Mouse (Mus musculus): ENCODE results near the gene Auts2. TPM values are rescaled to one million over a fixed set of nuclear protein-coding genes. Genes with fewer than 3 reads are reported as not detected.

The Auts2 gene
- polyA plus RNA-seq, 1 experiment from 2014 or later: 14.7 TPM

GRCm38 (mm10) chr5:132504893-132505292, 38.3 kb downstream of the Auts2 start:
- H3K27ac ChIP-seq (ENCODE audit: low read length): no peak overlapping the region
- no peaks in the 10 kb centered on the region for H3K36me3 ChIP-seq (ENCODE audit: control insufficient read depth, insufficient read depth, low read length)
- 75% methylated on average over 1 of the region's 1 CpGs for WGBS
- no peak overlapping the region for H3K4me3 ChIP-seq (ENCODE audit: low read length)
- peak; percentile 69 for ATAC-seq
- peaks cover 22% of the 10 kb centered on the region for H3K4me1 ChIP-seq (ENCODE audit: control insufficient read depth, insufficient read depth, low read length)
- H3K27me3 ChIP-seq (replicated peaks; ENCODE audit: control insufficient read depth, insufficient read depth, low read length): no peaks in the 10 kb centered on the region
- no peaks in the 10 kb centered on the region for H3K9me3 ChIP-seq (ENCODE audit: control insufficient read depth, low read length)
- H3K9ac ChIP-seq (ENCODE audit: low read depth, low read length): no peak overlapping the region
- no peak overlapping the region for H3K4me2 ChIP-seq (ENCODE audit: low read depth, low read length)

- no peaks in the 10 kb centered on the region for H3K9me3 ChIP-seq (ENCODE audit: control insufficient read depth, low read length)
- no peaks in the 10 kb centered on the region for H3K27me3 ChIP-seq (replicated peaks; ENCODE audit: control insufficient read depth, insufficient read depth, low read length)
- H3K9ac ChIP-seq (ENCODE audit: low read depth, low read length): no peak overlapping the region
- no peak overlapping the region for H3K4me2 ChIP-seq (ENCODE audit: low read depth, low read length)
- ATAC-seq: no peak
- no peak overlapping the region for H3K27ac ChIP-seq (ENCODE audit: low read length)
- H3K36me3 ChIP-seq (ENCODE audit: control insufficient read depth, insufficient read depth, low read length): no peaks in the 10 kb centered on the region
- H3K4me1 ChIP-seq (ENCODE audit: control insufficient read depth, insufficient read depth, low read length): peaks cover 22% of the 10 kb centered on the region
- no peak overlapping the region for H3K4me3 ChIP-seq (ENCODE audit: low read length)
- 97% methylated on average over 2 of the region's 2 CpGs for WGBS
Measured at GRCm38 (mm10) chr5:132503431-132503830, 39.7 kb downstream of the Auts2 start.

- no peaks in the 10 kb centered on the region for H3K9me3 ChIP-seq (ENCODE audit: control insufficient read depth, low read length)
- H3K9ac ChIP-seq (ENCODE audit: low read depth, low read length): no peak overlapping the region
- ATAC-seq: no peak
- no peak overlapping the region for H3K27ac ChIP-seq (ENCODE audit: low read length)
- WGBS: 34% methylated on average over 5 of the region's 5 CpGs
- H3K27me3 ChIP-seq (replicated peaks; ENCODE audit: control insufficient read depth, insufficient read depth, low read length): no peaks in the 10 kb centered on the region
- peaks cover 19% of the 10 kb centered on the region for H3K4me1 ChIP-seq (ENCODE audit: control insufficient read depth, insufficient read depth, low read length)
- H3K4me2 ChIP-seq (ENCODE audit: low read depth, low read length): no peak overlapping the region
- H3K4me3 ChIP-seq (ENCODE audit: low read length): no peak overlapping the region
- no peaks in the 10 kb centered on the region for H3K36me3 ChIP-seq (ENCODE audit: control insufficient read depth, insufficient read depth, low read length)
Measured at GRCm38 (mm10) chr5:132502036-132502435, 41.1 kb downstream of the Auts2 start.

- H3K27ac ChIP-seq (ENCODE audit: low read length): no peak overlapping the region
- H3K4me2 ChIP-seq (ENCODE audit: low read depth, low read length): no peak overlapping the region
- WGBS: 16% methylated on average over 3 of the region's 3 CpGs
- no peaks in the 10 kb centered on the region for H3K27me3 ChIP-seq (replicated peaks; ENCODE audit: control insufficient read depth, insufficient read depth, low read length)
- peaks cover 9% of the 10 kb centered on the region for H3K4me1 ChIP-seq (ENCODE audit: control insufficient read depth, insufficient read depth, low read length)
- no peaks in the 10 kb centered on the region for H3K36me3 ChIP-seq (ENCODE audit: control insufficient read depth, insufficient read depth, low read length)
- H3K9ac ChIP-seq (ENCODE audit: low read depth, low read length): no peak overlapping the region
- no peaks in the 10 kb centered on the region for H3K9me3 ChIP-seq (ENCODE audit: control insufficient read depth, low read length)
- H3K4me3 ChIP-seq (ENCODE audit: low read length): no peak overlapping the region
- ATAC-seq: no peak
Measured at GRCm38 (mm10) chr5:132500817-132501231, 42.3 kb downstream of the Auts2 start.

GRCm38 (mm10) chr5:132498896-132499295, 44.2 kb downstream of the Auts2 start:
- no peaks in the 10 kb centered on the region for H3K27me3 ChIP-seq (replicated peaks; ENCODE audit: control insufficient read depth, insufficient read depth, low read length)
- H3K4me3 ChIP-seq (ENCODE audit: low read length): no peak overlapping the region
- H3K4me2 ChIP-seq (ENCODE audit: low read depth, low read length): no peak overlapping the region
- ATAC-seq: no peak
- peaks cover 9% of the 10 kb centered on the region for H3K4me1 ChIP-seq (ENCODE audit: control insufficient read depth, insufficient read depth, low read length)
- H3K36me3 ChIP-seq (ENCODE audit: control insufficient read depth, insufficient read depth, low read length): no peaks in the 10 kb centered on the region
- H3K9ac ChIP-seq (ENCODE audit: low read depth, low read length): no peak overlapping the region
- no peaks in the 10 kb centered on the region for H3K9me3 ChIP-seq (ENCODE audit: control insufficient read depth, low read length)
- no peak overlapping the region for H3K27ac ChIP-seq (ENCODE audit: low read length)
- 78% methylated on average over 2 of the region's 2 CpGs for WGBS

GRCm38 (mm10) chr5:132498045-132498444, 45.1 kb downstream of the Auts2 start:
- WGBS: 95% methylated on average over 5 of the region's 5 CpGs
- H3K4me2 ChIP-seq (ENCODE audit: low read depth, low read length): no peak overlapping the region
- no peak overlapping the region for H3K27ac ChIP-seq (ENCODE audit: low read length)
- no peaks in the 10 kb centered on the region for H3K36me3 ChIP-seq (ENCODE audit: control insufficient read depth, insufficient read depth, low read length)
- H3K9ac ChIP-seq (ENCODE audit: low read depth, low read length): no peak overlapping the region
- H3K27me3 ChIP-seq (replicated peaks; ENCODE audit: control insufficient read depth, insufficient read depth, low read length): no peaks in the 10 kb centered on the region
- H3K4me1 ChIP-seq (ENCODE audit: control insufficient read depth, insufficient read depth, low read length): peaks cover 9% of the 10 kb centered on the region
- ATAC-seq: no peak
- H3K9me3 ChIP-seq (ENCODE audit: control insufficient read depth, low read length): no peaks in the 10 kb centered on the region
- no peak overlapping the region for H3K4me3 ChIP-seq (ENCODE audit: low read length)

- Histone ChIP-seq H3K36me3 (ENCODE audit: control insufficient read depth, insufficient read depth, low read length) (no peaks in the 10 kb centered on the region), H3K9me3 (ENCODE audit: control insufficient read depth, low read length) (no peaks in the 10 kb centered on the region), H3K4me1 (ENCODE audit: control insufficient read depth, insufficient read depth, low read length) (peaks cover 26% of the 10 kb centered on the region), H3K27ac (ENCODE audit: low read length) (no peak overlapping the region), H3K4me3 (ENCODE audit: low read length) (no peak overlapping the region), H3K9ac (ENCODE audit: low read depth, low read length) (no peak overlapping the region), H3K4me2 (ENCODE audit: low read depth, low read length) (no peak overlapping the region), H3K27me3 (replicated peaks; ENCODE audit: control insufficient read depth, insufficient read depth, low read length) (no peaks in the 10 kb centered on the region)
- WGBS: 66% methylated on average over 1 of the region's 1 CpGs
- ATAC-seq: no peak
Measured at GRCm38 (mm10) chr5:132492793-132493192, 50.4 kb downstream of the Auts2 start.

- Histone ChIP-seq H3K36me3 (ENCODE audit: control insufficient read depth, insufficient read depth, low read length) (no peaks in the 10 kb centered on the region), H3K27ac (ENCODE audit: low read length) (no peak overlapping the region), H3K4me1 (ENCODE audit: control insufficient read depth, insufficient read depth, low read length) (peaks cover 26% of the 10 kb centered on the region), H3K9ac (ENCODE audit: low read depth, low read length) (no peak overlapping the region), H3K4me3 (ENCODE audit: low read length) (no peak overlapping the region), H3K9me3 (ENCODE audit: control insufficient read depth, low read length) (no peaks in the 10 kb centered on the region), H3K4me2 (ENCODE audit: low read depth, low read length) (no peak overlapping the region), H3K27me3 (replicated peaks; ENCODE audit: control insufficient read depth, insufficient read depth, low read length) (no peaks in the 10 kb centered on the region)
- ATAC-seq: peak; percentile 37
Measured at GRCm38 (mm10) chr5:132492040-132492439, 51.1 kb downstream of the Auts2 start.

- H3K9ac ChIP-seq (ENCODE audit: low read depth, low read length): no peak overlapping the region
- H3K36me3 ChIP-seq (ENCODE audit: control insufficient read depth, insufficient read depth, low read length): no peaks in the 10 kb centered on the region
- H3K4me2 ChIP-seq (ENCODE audit: low read depth, low read length): no peak overlapping the region
- H3K4me1 ChIP-seq (ENCODE audit: control insufficient read depth, insufficient read depth, low read length): peaks cover 26% of the 10 kb centered on the region
- WGBS: 56% methylated on average over 4 of the region's 4 CpGs
- peak; percentile 82 for ATAC-seq
- no peaks in the 10 kb centered on the region for H3K27me3 ChIP-seq (replicated peaks; ENCODE audit: control insufficient read depth, insufficient read depth, low read length)
- no peak overlapping the region for H3K4me3 ChIP-seq (ENCODE audit: low read length)
- H3K9me3 ChIP-seq (ENCODE audit: control insufficient read depth, low read length): no peaks in the 10 kb centered on the region
- no peak overlapping the region for H3K27ac ChIP-seq (ENCODE audit: low read length)
Measured at GRCm38 (mm10) chr5:132491508-132491907, 51.6 kb downstream of the Auts2 start.

GRCm38 (mm10) chr5:132490326-132490725, 52.8 kb downstream of the Auts2 start:
- Histone ChIP-seq H3K9ac (ENCODE audit: low read depth, low read length) (no peak overlapping the region), H3K27me3 (replicated peaks; ENCODE audit: control insufficient read depth, insufficient read depth, low read length) (no peaks in the 10 kb centered on the region), H3K9me3 (ENCODE audit: control insufficient read depth, low read length) (no peaks in the 10 kb centered on the region), H3K27ac (ENCODE audit: low read length) (no peak overlapping the region), H3K4me3 (ENCODE audit: low read length) (no peak overlapping the region), H3K4me2 (ENCODE audit: low read depth, low read length) (no peak overlapping the region), H3K36me3 (ENCODE audit: control insufficient read depth, insufficient read depth, low read length) (no peaks in the 10 kb centered on the region), H3K4me1 (ENCODE audit: control insufficient read depth, insufficient read depth, low read length) (peaks cover 26% of the 10 kb centered on the region)
- ATAC-seq: no peak
- WGBS: 94% methylated on average over 1 of the region's 1 CpGs
